Mouse (Mus musculus): ENCODE measurements around the gene Dnaic2.

Dnaic2 gene

DNA sequence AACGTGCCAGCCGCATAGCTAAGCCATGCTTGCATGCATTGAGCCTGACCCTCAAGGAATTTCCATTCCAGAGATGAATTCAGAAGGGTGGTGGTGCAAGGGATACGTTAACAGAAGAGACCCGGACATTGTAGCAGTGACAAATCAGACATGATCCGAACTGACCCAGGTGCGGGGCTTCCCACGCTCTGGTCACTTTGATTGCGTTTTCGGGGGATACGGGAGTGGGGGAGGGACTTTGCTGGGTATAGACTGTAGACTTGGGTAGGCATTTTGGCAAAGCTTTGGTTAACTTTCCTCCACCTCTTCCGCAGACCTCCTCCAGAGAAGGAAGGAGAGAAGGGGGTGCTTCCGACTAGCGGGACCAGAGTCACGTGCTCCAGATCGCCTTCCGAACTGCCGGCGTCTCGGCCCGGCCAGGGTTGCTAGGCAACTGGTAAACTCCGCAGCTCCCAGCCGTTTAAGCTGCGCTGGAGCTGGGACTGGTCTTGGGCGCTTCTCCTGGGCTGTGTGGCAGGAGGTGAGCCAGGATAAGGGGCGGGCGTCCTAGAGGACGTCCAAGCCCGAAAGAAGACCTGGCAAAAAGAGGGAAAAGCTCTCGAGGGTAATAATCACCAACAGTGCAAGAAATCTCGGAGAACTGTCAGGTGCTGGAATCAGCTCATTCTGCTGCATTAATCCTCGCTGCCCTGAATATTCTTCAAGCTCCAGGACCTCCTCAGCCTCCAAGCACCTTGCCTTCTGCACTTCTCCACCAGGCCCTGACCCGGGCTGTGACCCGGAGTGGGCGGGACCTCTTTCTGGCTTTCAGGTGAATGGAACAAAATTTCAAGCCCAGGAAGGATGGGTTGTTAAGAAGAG, at the start of gene Dnaic2:
TSS of gene Dnaic2 (plus strand) at position 444 of the 861 bp plus-strand sequence.
- no peak for DNase-seq

DNA sequence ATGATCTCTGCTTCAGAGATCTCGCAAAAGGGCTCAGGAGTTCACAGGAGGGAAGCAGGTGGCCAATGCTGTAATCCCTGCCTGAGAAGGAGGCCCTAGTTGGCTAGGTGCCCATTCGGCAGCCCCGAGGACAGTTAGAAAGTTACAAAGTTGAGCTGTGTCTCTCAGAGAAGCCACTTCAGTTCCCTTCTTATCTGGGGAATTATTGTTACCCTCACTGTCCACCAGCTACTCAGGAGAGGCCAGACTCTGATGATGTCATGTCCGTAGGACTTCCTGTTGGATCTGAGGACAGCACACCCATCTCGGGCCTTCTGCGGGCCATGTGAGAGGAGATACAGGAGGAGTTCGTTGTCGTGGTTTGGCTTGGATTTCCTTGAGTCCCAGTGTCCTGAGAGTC, 47.6 kb upstream of the Dnaic2 start:
- no peak for DNase-seq

DNA sequence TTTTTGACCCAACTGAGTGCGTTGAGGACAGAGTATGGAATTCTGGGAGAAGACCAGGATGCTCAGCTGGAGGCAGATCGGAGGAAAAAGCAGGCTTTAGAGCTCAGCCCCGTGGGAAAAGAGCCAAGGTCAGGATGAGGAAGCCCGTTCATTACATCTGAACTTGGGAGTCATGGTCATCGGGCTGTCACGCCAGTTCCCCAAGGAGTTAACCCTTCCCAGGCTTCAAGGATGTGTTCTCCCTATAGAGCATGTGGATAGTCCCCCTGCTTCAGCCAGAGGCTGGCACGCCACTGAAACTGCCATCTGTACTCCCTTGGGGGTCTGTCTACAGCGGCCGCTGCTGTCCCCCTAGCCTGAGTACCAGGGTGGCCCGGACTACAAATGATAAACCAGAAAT, 46.9 kb upstream of the Dnaic2 start:
- no peak for DNase-seq

DNA sequence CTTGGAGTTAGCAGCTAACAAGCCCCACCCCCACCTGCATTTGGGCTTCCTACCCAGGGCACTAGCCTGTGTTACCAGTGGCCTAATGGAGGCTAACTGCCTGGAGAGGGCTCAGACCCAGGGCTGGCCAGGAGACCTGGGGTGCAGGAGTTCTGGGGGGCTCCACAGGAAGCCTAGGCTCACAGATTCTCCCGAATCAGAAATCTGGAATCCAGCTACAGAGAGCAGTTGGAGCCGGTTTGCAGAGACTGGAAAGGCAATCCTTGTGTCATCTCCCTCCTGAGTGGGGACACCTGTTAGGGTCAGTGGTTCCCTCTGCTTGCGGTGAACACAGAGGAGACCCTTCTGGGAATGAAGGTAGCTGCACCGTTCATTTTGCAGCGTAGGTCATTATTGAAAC, 46.2 kb upstream of the Dnaic2 start:
- DNase-seq, result no peak

DNA sequence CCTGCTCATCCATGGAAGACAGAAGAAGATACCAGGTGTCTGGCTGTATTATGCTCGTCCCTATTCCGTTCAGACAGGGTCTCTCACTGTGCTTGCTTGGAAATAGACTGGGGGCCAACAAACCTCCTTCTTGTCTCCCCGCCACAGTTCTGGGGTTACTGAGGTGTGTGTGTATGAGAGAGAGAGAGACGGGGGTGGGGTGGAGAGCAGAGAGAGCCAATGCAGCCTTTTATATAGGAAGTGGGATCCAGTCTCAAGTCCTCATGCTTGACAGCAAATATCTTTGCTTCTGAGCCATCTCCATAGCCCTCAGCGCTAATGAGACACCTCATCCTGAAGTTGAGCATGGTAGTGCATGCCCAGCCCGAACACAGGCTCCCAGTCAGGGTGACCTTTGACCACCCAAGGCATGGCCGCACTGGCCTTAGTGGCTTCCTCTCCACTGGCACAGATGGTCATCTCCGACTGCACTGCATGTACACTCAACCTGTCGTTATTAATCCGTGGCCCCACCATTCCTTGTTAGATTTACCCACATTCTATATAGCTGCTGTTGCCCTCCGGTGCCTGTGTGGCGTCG, 44.8 kb upstream of the Dnaic2 start:
- no peak for DNase-seq

DNA sequence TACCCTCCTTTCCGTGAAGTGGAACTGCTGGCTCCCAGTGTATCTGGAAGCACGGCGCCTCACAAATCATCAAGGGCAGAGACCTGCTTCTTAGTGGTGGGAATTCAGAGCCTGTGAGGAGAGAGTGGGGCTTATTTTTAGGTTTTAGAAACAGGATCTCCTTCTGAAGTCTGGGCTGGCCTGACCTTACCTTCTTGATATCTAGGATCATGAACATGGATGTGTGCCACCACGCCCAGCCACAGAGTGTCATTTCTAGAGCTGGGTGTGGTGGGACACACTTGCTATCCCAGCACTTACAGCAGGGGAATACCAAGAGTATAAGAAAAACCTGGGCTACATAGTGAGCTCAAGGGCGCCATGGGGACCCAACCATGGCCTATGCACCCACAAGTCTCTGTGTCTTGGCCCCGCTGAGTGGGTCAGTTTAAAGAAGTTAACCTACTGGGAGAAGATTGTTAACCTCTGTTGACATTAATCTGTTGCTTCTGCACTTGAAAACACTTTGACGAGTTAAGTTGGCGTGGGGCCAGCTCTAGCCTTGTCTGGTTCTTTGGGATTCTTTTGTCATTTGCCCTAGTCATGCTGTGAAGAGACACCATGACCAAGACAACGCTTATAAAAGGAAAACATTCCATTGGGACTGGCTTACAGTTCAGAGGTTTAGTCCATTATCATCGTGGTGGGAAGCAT, 44.0 kb upstream of the Dnaic2 start:
- DNase-seq, result no peak

DNA sequence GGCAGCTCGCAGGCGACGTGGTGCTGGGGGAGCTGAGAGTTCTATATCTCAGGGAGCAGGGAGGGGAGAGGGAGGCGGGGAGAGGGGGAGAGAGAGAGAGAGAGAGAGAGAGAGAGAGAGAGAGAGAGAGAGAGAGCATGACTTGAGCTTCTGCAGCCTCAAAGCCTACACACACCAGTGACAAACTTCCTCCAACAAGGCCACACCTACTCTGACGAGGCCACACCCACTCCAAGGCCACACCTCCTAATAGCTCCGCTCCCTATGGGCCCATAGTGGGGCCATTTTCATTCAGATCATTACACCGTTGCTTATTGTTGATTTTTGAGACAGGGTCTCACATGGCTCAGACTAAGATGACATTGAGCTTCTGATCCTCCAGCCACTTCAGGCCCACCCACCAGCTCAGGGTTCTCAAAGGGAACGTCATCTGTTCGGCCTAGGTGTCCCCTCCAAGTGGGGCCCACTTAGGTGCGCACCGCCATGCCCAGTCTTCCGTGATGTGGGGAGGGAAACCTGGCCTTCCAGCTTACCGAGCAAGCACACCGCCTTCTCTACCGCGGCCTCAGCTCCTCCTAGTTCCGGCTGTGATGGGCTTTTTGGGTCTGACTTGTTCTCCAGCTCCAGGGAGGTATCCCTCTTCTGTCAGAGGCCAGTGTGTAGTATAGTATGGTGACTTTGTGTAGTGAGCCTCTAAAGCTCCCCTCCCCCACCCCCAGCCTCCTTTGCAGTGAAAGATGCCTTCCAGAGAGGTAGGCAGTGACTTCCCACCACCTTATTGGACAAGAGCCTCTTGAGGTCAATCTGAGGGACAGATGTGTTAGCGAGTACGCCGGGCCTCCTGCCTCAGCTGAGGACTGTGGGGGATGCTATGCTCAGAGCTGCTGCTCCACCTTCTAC, 43.2 kb upstream of the Dnaic2 start:
- no peak for DNase-seq

DNA sequence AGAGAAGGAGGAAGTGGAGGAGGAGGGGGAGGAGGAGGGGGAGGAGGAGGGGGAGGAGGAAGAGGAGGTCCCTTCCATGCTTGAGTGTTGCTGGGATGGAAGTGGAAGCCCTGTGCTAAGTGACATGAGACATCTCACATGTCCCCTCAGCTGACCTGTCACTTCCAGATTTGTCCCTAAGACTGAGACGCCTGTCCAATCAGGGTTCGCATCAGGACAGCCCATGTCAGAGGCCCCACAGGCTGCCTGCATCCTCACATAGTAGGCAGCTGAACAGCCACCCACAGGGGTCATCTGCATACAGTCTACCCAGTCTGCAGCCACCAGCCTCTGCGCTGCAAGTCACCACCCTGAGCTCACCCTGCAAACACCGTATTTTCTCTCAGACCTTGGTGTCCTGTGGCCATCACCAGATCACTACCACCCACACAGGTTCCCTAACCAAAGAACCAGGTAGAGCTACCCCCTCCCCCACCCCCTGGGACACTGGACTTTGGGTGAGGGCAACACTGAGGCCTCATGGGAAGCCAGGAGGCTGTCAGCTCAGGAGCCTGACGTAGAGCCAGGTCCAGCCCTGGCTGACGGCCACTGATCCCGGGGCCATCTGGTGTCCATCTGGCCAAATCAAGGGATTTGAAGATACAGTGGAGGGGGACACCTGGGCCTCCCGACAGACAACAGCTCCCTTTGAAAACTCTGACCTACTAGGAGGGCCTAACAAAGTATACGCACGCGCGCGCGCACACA, 42.4 kb upstream of the Dnaic2 start:
- DNase-seq, result no peak

DNA sequence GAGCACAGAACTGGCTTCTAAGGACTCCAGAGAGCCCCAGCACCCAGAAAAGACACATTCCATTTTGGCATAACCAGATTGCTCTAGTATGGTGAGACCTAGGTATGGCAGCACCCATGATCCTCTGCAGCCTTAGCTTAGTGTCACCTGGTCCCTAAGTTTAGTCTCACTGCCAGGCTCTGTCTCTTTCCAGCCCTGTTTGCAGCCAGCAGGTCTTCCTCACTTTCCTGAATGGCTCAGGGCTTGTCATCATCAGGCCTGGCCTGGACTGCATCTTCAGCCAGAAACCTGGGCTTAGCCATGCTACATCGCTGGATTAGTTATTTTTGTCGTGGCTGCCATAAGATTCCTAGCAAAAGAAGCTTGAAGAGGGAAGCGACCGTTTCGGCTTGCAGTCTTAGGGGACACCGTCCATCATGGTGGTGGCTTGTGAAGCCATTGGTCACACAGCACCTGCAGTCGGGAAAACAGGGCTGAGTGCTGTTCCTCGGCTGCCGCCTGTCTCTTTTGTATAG, 41.6 kb upstream of the Dnaic2 start:
- DNase-seq, result no peak

DNA sequence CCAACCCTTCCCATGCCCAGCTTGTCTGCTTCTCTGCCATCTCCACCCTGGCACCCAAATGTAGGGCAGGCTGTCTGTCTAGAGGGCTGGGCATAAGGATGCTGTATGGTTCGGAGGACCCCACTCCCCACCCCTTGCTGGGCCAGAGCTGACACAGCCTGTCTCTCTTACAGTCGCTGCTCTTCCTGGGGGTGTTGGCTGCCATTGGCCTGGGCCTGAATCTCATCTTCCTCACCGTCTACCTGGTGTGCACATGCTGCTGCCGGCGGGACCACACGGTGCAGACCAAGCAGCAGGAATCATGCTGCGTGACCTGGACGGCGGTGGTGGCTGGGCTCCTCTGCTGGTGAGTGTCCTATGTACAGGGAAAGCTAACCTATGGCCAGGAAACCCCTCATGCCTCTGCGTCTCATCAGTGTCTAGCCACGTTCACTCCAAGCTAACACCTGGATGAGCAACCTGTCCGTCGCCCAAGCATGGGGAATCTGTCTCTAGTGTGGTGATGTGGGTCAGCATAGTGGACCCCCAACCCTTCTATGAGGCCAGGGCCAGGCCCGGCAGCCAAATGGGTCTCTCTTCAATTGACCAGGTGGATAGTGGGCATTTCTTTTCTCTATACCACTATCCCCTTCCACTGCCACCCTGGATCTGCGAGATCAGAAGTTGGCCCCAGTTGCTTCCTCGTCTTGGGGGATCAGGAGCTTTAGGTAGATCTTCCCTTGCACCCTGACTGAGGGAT, 40.8 kb upstream of the Dnaic2 start:
- no peak for DNase-seq

DNA sequence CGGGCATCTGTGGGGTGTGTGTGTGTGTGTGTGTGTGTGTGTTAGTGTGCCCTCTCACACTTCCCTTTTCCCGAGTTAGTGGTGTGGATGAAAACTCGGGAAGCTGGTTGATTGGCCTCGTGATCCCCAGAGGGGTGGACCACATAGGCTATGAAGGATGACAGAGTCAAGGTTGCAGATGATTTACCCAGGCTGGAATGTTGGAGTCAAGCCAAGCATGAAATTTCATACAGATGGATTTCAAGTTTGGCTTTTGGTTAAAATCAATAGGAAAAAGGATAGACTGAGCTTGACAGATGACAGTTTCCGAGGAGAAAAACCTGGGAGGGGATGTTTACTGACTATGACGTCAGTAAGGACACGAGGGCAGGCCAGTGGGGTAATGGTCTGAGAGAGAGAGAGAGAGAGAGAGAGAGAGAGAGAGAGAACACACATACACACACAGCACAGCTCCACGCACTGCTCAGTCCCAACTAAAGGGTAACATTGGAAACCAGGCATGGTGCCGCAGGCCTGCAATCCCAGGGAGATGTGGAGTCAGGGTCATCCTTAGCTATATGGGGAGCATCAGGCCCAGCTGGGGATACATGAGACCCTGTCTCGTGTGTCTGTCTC, 39.5 kb upstream of the Dnaic2 start:
- DNase-seq, result no peak

DNA sequence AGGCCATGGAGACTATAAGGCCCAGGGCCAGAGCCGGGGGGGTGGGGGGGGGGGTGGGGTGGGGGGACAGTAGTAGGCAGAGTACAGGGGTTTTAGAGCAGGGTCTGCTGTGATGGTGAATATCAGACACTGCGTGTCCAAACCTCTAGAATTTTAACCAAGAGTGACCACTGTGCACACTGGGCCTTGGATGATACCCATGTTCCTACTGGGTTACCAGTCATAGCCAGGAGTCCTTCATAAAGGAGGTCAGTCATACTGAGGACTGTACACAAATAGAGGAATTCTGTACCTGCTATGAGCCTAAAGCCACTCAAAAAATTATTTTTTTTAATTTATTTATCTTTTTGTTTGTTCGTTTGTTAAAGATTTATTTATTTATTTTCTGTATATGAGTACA, 38.5 kb upstream of the Dnaic2 start:
- DNase-seq, result no peak

DNA sequence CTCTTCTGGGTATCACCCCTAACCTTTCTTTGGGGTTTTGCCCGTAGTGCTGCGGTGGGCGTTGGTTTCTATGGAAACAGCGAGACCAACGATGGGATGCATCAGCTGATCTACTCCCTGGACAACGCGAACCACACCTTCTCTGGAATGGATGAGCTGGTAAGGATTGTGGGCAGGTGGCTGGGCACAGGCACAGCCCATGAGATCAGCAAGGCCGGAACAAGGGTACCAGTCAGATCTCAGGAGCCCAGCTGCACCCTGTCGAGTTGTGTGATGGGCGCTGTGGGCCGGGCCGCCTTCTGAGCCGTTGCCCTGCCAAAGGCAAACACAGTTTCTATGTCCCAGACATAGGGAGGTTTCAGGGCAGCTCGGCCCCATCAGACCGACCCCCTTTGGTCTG, 37.0 kb upstream of the Dnaic2 start:
- no peak for DNase-seq

DNA sequence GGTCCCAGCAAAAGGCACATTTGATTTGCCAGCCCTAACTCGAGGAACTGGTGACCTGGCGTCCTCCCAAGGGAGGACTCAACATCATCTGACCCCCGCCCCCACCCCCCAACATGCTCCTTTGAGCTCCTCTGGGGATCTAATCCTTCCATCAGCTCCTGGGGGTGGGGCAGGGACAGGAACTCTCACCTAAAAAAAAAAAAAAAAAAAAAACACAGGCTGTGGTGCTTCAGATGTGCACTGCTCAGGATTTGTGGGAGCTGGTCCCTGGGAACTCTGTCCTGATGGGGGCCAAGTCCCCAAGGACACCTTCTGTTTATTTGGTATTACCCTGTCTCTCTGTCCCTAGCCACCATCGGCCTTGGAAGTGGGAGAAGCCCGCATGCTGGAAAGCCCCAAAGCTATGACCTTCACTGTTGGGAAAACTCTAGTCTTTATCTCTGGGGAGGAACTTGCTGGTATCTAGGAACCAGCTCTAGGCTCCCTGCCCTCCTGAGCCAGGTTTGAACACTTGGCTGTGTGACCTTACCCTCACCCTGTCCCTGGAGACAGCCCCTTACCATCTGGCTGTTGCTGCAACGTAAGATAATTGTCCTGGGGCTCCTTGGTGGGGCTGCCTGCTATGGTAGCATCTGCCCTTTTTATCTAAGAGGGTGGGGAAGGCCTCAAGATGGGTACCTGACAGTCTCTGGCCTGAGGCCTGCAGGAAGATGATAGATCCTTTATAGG, 35.6 kb upstream of the Dnaic2 start:
- no peak for DNase-seq

DNA sequence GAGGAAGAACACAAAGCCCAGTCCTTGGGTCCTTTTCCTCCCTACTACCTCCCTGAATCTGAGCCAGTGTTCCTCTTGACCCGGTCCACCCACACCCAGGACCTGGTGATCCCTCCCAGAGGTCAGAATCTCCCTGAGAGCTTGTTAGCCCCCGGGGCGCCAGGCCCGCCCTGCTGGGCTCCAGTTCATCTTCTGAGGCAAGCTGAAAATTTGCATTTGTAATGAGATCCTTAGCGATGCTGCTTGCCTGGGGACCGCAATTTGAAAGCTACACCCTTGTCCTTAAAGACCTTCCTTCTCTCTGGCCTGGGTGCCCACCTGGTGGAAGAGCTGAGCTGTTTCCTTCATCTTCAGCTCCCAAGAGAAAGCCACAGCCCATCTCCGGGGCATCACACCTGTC, 34.6 kb upstream of the Dnaic2 start:
- DNase-seq, result no peak

DNA sequence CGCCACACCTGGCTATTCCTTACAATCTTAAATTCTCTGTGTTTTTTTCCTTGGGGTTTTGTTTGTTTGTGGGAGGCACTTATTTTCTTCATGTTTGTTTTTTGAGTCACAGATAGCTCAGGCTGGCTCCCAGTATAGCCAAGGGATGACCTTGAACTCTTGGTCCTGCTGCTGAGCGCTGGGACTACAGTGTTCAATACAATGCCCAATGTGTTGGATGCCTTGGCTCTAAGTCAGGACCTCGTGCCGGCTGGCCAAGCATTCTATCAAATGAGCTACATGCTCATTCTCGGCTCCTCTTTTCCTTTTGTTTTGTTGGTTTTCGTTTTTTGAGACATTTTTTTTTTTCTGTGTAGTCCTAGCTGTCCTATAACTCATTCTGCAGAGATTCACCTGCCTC, 33.8 kb upstream of the Dnaic2 start:
- no peak for DNase-seq

DNA sequence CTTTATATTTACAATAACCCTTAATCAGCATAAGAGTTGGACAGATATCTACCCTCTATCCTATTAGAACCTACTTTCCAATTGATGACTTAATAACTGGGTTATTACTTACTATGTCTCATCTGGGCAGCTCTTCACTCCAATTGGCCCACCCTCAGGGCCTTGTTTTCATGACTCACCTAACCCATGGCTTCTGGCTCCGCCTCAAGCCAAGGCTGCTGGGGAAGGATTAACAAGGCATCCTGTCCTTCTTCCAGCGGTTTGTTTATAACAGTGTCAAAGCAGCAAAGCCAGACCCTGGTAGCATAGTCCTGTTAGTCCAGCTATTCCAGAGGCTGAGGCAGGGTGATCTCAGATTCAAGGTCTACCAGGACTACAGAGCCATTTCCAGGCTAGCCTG, 32.8 kb upstream of the Dnaic2 start:
- DNase-seq, result no peak

DNA sequence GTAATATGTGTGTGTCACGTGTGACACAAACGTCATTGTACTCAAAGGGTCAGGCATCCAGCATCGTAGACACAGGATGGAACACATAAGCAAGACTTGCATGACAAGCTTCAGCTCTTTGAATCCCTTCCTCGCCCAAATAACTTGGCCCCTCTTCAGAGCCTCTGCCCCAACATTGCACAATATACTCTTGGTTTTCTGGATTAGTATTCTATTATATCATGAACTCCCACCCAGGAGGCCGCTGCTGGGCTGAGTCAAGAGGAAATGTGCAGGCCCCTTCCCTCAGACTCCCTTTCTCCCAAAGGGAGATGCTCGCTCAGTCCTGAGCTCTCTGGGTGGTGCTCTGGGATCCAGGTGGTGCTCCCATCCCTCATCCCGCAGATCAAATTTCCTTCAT, 28.7 kb upstream of the Dnaic2 start:
- no peak for DNase-seq

DNA sequence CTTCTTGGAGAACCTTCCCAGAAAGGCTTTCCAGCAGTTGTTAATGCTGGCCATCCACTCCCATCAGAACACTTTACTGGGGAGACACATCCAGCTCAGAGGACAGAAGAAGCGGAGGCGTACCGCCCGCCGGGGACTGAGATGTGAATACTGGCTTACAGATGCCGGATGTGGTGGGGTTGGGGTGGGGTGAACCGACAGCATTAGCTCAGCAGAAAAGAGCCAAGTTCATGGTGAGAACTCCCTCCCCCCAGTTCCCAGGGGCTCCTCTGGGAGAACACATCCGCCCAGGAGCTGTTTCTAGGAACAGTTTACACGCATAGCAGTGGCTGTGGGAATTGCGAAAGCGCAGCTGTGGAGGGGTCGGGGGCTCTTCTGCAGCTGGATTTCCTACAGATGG, 27.7 kb upstream of the Dnaic2 start:
- peak; percentile 63 to 70 for DNase-seq

Measured in thymus, postnatal 36 days (tissue).